Mouse (Mus musculus): ENCODE results near the gene Ndufs7.
"Not testable (repeated sequence)": the region's sequence is repeated elsewhere in the genome, so short reads cannot be mapped to it uniquely, and the experiment has no call there.

Gene Ndufs7

GRCm38 (mm10) chr10:80242607-80243006, 6.3 kb upstream of the Ndufs7 start:
- DNase-seq (ENCODE audit: low spot score): no peak

DNA sequence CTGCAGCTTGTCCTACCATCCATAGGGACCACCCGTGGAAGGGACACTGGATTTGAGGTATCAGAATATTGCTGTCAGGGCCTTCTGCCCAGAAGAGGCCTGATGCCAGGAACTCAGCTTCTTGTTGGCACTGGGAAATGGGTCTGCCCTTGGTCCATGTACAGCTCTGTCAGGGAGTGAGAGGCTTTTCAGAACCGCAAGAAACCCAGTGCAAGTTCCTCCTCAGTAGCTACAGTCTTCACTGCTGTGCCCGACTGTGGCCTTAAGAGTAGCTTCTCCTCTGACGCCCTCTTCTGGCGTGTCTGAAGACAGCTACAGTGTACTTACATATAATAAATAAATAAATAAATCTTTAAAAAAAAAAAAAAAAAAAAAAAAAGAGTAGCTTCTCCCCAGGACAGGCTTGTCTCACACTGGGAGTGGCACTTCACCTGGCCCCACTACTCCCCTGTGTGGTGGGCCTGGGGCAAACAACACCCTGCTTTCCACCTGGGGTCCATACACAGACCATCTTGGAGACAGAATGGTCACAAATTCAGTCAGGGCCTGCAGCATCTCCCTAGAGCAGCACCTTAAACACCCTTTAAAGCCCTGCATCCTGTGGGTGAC, 4.0 kb upstream of the Ndufs7 start:
- DNase-seq (ENCODE audit: low spot score): no peak

DNA sequence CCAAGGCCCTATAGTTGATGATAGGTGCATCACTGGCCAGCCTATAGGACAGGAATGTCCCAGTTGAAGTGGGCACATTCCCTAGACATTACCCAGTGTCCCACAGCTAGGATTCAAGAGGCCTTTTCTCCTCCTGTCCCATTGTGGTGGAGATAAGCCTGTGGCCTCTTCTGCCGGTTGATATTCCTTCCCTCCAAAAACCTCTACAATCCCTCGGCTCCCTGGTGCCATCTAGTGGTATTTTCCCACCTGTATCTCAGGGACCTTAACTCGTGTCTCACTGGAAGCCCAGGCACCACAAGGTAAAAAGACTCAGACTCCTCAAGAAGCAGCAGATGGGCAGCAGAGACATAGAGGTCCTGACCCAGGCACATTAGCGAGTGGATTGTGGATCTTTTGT, 3.3 kb upstream of the Ndufs7 start:
- peak; percentile 87 for DNase-seq (ENCODE audit: low spot score)

GRCm38 (mm10) chr10:80247849-80248248, 1.1 kb upstream of the Ndufs7 start:
- DNase-seq (ENCODE audit: low spot score): no peak

GRCm38 (mm10) chr10:80248437-80248836, 484 bp upstream of the Ndufs7 start:
- DNase-seq (ENCODE audit: low spot score): not testable (repeated sequence)

DNA sequence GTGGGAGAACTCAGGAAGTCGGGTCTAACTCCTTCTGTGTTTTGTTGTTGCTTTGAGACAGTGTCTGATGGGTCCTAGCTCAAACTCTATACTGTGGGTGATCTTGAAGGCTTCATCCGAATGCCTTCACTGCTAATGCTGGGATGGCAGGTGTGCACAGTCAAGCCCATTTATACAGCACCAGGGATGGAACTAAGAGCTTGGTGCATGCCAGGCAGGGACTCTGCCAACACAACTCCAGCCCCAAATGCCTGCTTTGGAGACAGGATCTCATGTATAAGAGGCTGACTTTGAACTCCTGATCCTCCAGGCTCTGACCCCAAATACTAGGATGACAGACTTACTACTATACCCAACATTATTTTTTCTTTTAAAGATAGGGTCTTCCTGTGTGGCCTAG, 1.1 kb downstream of the Ndufs7 start:
- no peak for DNase-seq (ENCODE audit: low spot score)

- DNase-seq (ENCODE audit: low spot score): no peak
These were observed 1.7 kb downstream of the Ndufs7 start for GRCm38 (mm10) chr10:80250573-80250972.

GRCm38 (mm10) chr10:80252011-80252410, 3.1 kb downstream of the Ndufs7 start:
- no peak for DNase-seq (ENCODE audit: low spot score)

DNA sequence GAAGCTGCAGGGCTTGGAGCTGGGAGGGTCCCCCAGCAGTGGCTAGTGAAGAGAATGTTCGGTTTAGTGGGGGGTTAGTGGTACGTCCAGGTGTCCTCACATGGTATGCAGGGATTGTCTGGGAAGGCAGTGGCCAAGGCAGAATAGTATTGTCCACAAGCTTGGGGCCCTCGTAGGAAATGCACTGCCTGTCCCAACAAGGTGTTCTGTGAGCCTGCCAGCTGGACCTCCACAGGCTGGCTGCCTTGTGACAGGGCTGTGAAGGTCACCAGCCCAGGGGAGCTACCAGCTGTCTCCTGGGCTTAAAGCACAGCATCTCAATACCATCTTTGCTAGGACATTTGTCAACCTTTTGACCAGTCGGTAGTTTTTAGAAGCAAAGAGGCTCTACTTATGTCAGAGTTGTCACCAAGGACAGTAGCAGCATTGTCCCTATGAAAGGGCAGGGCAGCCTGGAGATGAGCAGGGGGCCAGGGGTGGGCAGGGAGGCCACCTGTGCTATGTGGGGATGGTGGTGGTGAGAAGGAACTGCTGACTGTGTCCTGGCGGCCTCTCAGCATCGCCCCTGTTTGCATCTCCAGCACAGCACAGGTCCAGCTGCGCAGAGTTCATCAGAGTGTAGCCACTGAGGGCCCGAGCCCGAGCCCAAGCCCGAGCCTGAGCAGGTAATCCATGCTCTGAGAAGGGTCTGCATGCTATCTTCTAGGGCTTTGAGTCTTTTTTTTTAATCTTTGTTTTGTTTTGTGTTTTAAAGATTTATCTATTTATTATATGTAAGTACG, 3.8 kb downstream of the Ndufs7 start:
- no peak for DNase-seq (ENCODE audit: low spot score)

DNA sequence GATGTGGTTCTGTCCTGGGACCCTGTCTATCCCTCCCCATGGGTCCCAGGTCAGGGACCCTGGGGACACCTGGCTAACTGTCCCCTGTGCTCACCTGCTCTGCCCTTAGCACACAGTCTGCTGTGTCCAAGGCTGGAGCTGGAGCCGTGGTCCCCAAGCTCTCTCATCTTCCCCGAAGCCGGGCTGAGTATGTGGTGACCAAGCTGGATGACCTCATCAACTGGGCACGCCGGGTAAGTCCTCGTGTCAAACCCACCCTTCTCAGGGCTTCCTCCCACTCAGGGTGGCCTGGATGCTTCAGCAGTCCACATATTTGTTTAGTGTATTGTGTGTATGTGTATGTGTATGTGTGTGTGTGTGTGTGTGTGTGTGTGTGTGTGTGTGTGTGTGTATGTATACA, 4.6 kb downstream of the Ndufs7 start:
- DNase-seq (ENCODE audit: low spot score): no peak

DNA sequence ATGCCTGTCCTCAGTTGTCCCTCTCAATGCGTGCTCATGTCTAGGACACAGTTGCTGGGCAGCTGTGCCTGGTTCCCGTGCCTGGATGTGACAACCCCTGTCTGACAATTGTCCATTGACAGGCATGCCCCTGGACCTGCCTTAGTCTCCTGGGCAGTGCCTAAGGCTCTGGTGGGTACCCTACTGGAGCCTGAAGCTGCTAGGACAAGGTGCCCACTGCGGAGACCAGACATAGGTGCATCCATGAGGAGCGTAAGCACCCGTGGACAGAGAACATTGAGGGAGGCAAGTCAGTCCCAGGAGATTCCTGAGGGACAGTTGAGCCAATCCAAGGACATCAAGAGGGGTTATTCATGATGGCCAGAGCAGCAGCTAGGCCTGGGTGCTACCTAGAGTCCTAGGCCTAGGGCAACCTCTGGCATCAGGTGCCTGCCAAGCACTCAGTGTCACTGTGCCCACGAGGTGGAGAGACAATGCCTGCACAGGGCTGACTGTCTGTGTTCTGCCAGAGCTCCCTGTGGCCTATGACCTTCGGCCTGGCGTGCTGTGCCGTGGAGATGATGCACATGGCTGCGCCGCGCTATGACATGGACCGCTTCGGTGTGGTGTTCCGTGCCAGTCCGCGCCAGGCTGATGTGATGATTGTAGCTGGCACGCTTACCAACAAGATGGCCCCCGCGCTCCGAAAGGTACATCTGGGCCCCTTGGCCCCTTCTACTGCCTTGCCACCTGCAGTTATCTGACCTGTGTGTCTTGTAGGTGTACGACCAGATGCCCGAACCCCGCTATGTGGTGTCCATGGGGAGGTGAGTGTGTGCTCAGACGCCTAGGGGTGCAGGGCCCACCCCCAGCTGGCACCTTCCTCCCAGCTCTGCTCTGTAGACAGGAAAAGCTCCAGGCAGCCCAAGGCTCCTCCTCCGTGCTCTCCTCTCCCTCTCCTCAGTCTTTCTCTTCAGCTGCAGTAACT, 5.7 kb downstream of the Ndufs7 start:
- DNase-seq (ENCODE audit: low spot score): no peak

DNA sequence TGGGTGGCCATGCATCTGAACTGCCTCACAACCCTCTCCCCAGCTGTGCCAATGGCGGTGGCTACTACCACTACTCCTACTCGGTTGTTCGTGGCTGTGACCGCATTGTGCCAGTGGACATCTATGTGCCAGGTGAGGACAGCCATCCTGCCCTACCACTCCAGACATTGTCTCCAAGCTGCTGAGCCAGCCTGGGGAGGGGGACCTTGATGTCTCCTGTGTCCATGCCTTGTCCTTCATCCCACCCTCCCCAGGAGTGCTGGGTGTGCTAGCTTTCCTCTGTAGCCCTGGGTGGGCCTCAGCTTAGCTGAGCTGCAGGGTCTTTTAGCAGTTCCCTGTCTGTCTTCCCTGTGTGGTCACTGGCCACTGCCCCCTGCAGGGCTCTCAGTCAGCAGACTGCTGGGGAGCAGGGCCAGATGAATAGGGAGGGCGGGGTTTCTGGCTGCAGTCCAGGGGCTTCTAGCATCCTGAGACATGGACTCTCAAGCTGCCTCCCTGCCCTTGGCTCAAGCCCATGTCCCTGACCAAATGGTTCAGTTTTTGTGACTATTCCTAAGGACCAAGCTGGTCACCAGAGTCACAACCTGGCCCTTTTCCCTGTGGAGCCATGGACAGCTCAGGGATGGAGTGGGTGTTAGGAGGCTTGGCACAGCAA, 7.1 kb downstream of the Ndufs7 start:
- peak; percentile 85 for DNase-seq (ENCODE audit: low spot score)

GRCm38 (mm10) chr10:80257936-80258335, 9.0 kb downstream of the Ndufs7 start:
- no peak for DNase-seq (ENCODE audit: low spot score)

GRCm38 (mm10) chr10:80258752-80259462, 10.0 kb downstream of the Ndufs7 start:
- DNase-seq (ENCODE audit: low spot score): no peak

GRCm38 (mm10) chr10:80259463-80259805, 10.5 kb downstream of the Ndufs7 start:
- DNase-seq (ENCODE audit: low spot score): no peak

GRCm38 (mm10) chr10:80259861-80260641, 11.1 kb downstream of the Ndufs7 start:
- DNase-seq (ENCODE audit: low spot score): peak; percentile 93

GRCm38 (mm10) chr10:80260642-80261584, 12.0 kb downstream of the Ndufs7 start, which contains the start of the genes Gamt and Dazap1:
Gene Gamt (minus strand): TSS chr10:80261012.
Gene Dazap1 (plus strand): TSS chr10:80261486.
- DNase-seq (ENCODE audit: low spot score): peak; percentile 100

DNA sequence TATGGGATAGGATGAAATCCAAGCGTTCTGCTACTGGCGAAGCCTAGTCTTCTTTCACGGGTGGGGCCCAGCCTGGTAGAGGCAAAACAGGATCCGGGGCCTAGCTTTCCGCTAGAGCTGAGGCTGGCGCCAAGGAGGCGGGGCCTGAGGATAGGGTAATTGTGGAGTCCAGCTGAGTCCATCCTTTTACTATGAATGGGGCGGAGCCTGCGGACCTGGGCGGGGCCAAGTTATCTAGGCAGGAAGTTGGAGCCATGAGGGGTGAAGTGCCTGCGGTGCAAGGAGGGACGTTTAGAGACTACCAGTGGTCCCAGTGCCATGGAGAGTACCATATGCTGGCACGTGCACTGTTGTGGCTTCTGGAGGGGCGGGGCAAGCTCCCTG, 12.7 kb downstream of the Ndufs7 start:
- DNase-seq (ENCODE audit: low spot score): peak; percentile 100

GRCm38 (mm10) chr10:80262169-80262568, 13.2 kb downstream of the Ndufs7 start:
- no peak for DNase-seq (ENCODE audit: low spot score)
